9 mouse cellular contexts compared by ENCODE assay signal in the genomic region with DNA sequence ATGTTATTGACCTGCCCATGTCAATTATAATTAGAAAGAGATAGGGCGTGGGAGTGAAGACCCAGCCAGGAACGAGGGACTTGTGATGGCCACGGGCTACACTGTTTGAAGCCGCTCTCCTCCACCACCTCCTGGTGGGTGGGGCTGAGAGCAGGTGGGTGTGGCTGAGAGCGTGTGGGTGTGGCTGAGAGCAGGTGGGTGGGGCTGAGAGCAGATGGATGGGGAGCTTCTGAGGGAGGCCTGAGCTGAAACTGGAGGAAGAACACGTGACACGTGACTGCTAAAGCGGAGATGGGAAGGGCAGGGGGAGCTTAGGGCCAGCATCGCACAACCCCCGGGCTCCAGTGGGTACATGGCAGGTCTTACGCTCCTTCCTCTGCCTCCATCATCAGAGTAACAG. TPM values are rescaled to one million over a fixed set of nuclear protein-coding genes. Genes with fewer than 3 reads are reported as not detected.
A peak's percentile ranks its signal among the peaks of the same experiment; 100 is the strongest.
DNase-seq lines count a peak whose midpoint lies in the region; ATAC-seq lines count a peak whose summit lies in the region.
"Had no signal": no experiment of that assay in that cellular context is flagged by ENCODE, and none has a peak within 500 bp of the region (broad histone marks: within the 10 kb centered on the region; RNA-seq: fewer than 3 reads in every experiment).

No protein-coding gene starts in this region.

- H3K27ac ChIP-seq in lung, embryonic 16.5 days (ENCODE audit: low read length) = no peak overlapping the region
- no peak overlapping the region for H3K27ac ChIP-seq in stomach, embryonic 15.5 days
- H3K27ac ChIP-seq: liver, embryonic 14.5 days had no signal

- intact Hi-C loops in heart, postnatal 14 days (cut with DNase I) = no loop called here

- peak; percentile 45; the same call in 1 of the 2 replicates for ATAC-seq in lung, embryonic 16.5 days (ENCODE audit: low read depth)
- ATAC-seq in erythroid progenitor cell, adult 5-6 weeks (replicated peaks; ENCODE audit: low FRiP score, poor library complexity, severe bottlenecking) = peak; percentile 72; the same call in 1 of the 2 replicates
- peak; percentile 64 for ATAC-seq in stomach, embryonic 15.5 days (ENCODE audit: insufficient read depth, low FRiP score, low read depth)

- H3K36me3 ChIP-seq in lung, embryonic 16.5 days (ENCODE audit: control insufficient read depth, insufficient read depth, low read length) = no peaks in the 10 kb centered on the region
- H3K36me3 ChIP-seq in stomach, embryonic 15.5 days = no peaks in the 10 kb centered on the region

- WGBS in lung, embryonic 16.5 days = 11% methylated on average over 11 of the region's 11 CpGs
- 30% methylated on average over 11 of the region's 11 CpGs for WGBS in large intestine, adult 2 months
- 8% methylated on average over 11 of the region's 11 CpGs for WGBS in stomach, embryonic 15.5 days

- no peaks in the 10 kb centered on the region for H3K4me1 ChIP-seq in lung, embryonic 16.5 days (replicated peaks; ENCODE audit: control insufficient read depth, insufficient read depth, low read length)
- no peaks in the 10 kb centered on the region for H3K4me1 ChIP-seq in stomach, embryonic 15.5 days

- no peak overlapping the region for H3K4me3 ChIP-seq in lung, embryonic 16.5 days (ENCODE audit: low read length)
- H3K4me3 ChIP-seq in stomach, embryonic 15.5 days (replicated peaks) = no peak overlapping the region

- DNase-seq in lung, adult 18-20 months = no peak
- DNase-seq in large intestine, adult 2 months (ENCODE audit: low read depth, low spot score) = peak; percentile 4
- no peak for DNase-seq in frontal cortex, adult 2 months (ENCODE audit: extremely low spot score in 1 of 2, low spot score in 1 of 2)
- DNase-seq in right cerebral cortex, adult 18-20 months = no peak
- no peak for DNase-seq in heart, postnatal 14 days

- no peak overlapping the region for H3K9ac ChIP-seq in lung, embryonic 16.5 days (ENCODE audit: low read length)
- no peak overlapping the region for H3K9ac ChIP-seq in stomach, embryonic 15.5 days
- H3K9ac ChIP-seq: liver, embryonic 14.5 days had no signal

- H3K27me3 ChIP-seq in lung, embryonic 16.5 days (ENCODE audit: control insufficient read depth, insufficient read depth, low read depth, low read length) = peaks cover 3% of the 10 kb centered on the region; the same call in 1 of the 2 replicates
- H3K27me3 ChIP-seq in stomach, embryonic 15.5 days (replicated peaks) = no peaks in the 10 kb centered on the region

- no peak overlapping the region for H3K4me2 ChIP-seq in lung, embryonic 16.5 days (ENCODE audit: low read depth, low read length)
- no peak overlapping the region for H3K4me2 ChIP-seq in stomach, embryonic 15.5 days

- H3K9me3 ChIP-seq in lung, embryonic 16.5 days (ENCODE audit: control insufficient read depth, low read length) = no peaks in the 10 kb centered on the region
- no peaks in the 10 kb centered on the region for H3K9me3 ChIP-seq in stomach, embryonic 15.5 days

RNA-seq across cellular contexts. Expression of gene Ush1c, which starts 19.9 kb away (rescaled TPM):
- 0.19 and 0.20 TPM in 2 replicates for polyA plus RNA-seq in lung, embryonic 16.5 days (2015; fragmentation: Nextera tagmentation; extraction: Ambion mirVana)
- not detected in 2 replicates for total RNA-seq in erythroid progenitor cell, adult 5-6 weeks (2015; ENCODE audit: low replicate concordance)
- not detected in 2 replicates for total RNA-seq in erythroid progenitor cell, adult 5-6 weeks (2017; ENCODE audit: low replicate concordance)
- polyA plus RNA-seq in large intestine, adult 2 months (2012; rRNA removed) = 94.9 and 124 TPM in 2 replicates
- 15.2 and 16.1 TPM in 2 replicates for polyA plus RNA-seq in stomach, embryonic 15.5 days (2015; fragmentation: Nextera tagmentation; extraction: Ambion mirVana)
- polyA plus RNA-seq in frontal cortex, adult 2 months (2012; rRNA removed) = 0.12 and 0.23 TPM in 2 replicates
- 10 to 100 TPM; 10.7 to 12.8 TPM for total RNA-seq in heart, postnatal 14 days (2021)

RNA-seq across cellular contexts. Expression of gene Otog, which starts 22.4 kb away (rescaled TPM):
- not detected in 2 replicates for polyA plus RNA-seq in lung, embryonic 16.5 days (2015; fragmentation: Nextera tagmentation; extraction: Ambion mirVana)
- not detected in 2 replicates for total RNA-seq in erythroid progenitor cell, adult 5-6 weeks (2015; ENCODE audit: low replicate concordance)
- not detected in 2 replicates for total RNA-seq in erythroid progenitor cell, adult 5-6 weeks (2017; ENCODE audit: low replicate concordance)
- polyA plus RNA-seq in large intestine, adult 2 months (2012; rRNA removed) = 0.09 and 0.16 TPM in 2 replicates
- polyA plus RNA-seq in stomach, embryonic 15.5 days (2015; fragmentation: Nextera tagmentation; extraction: Ambion mirVana) = 0.04 TPM in 2 replicates
- polyA plus RNA-seq in frontal cortex, adult 2 months (2012; rRNA removed) = 0.08 and 0.23 TPM in 2 replicates
- not detected for total RNA-seq in heart, postnatal 14 days (2021)
- polyA plus RNA-seq: liver, embryonic 14.5 days had no signal

RNA-seq across cellular contexts. Expression of gene Abcc8, which starts 38.6 kb away (rescaled TPM):
- polyA plus RNA-seq in lung, embryonic 16.5 days (2015; fragmentation: Nextera tagmentation; extraction: Ambion mirVana) = 2.5 and 3.2 TPM in 2 replicates
- total RNA-seq in erythroid progenitor cell, adult 5-6 weeks (2015; ENCODE audit: low replicate concordance) = not detected in 2 replicates
- not detected in 2 replicates for total RNA-seq in erythroid progenitor cell, adult 5-6 weeks (2017; ENCODE audit: low replicate concordance)
- polyA plus RNA-seq in large intestine, adult 2 months (2012; rRNA removed) = 1.2 and 1.6 TPM in 2 replicates
- 11.1 and 17.8 TPM in 2 replicates for polyA plus RNA-seq in stomach, embryonic 15.5 days (2015; fragmentation: Nextera tagmentation; extraction: Ambion mirVana)
- polyA plus RNA-seq in frontal cortex, adult 2 months (2012; rRNA removed) = 17.7 and 17.8 TPM in 2 replicates
- total RNA-seq in heart, postnatal 14 days (2021) = 10 to 100 TPM; 53.4 to 61.5 TPM

Comparison
In these comparisons a context has a peak if more than half of its experiments do, and no peak if none do; other contexts are left out.
1. RNA of gene Ush1c, which starts 19.9 kb away (polyA plus RNA-seq): 94.9 to 124 TPM in large intestine, adult 2 months and 15.2 to 16.1 TPM in stomach, embryonic 15.5 days; 0.19 to 0.20 TPM in lung, embryonic 16.5 days and 0.12 to 0.23 TPM in frontal cortex, adult 2 months; every median in the first group is over 10 times any median in the second.
2. Peak in every context shown above with its lines, with median percentiles within 50 percentile points of each other: ATAC-seq.